Mouse (Mus musculus) gonadal fat pad, adult 2 months (tissue): Measurements from ENCODE around the gene Mknk2. TPM values are rescaled to one million over a fixed set of nuclear protein-coding genes. Genes with fewer than 3 reads are reported as not detected.

ENCODE experiments used
- polyA plus RNA-seq: library from polyadenylated mRNA; depleted of rRNA; stranded (reverse); fragments of >200 nt; gene quantifications from 2 replicates; pipeline ENCODE4 v1.2.3, GENCODE M21; 2012; rRNA removed

Mknk2 gene
- polyA plus RNA-seq, 1 experiment: 516 TPM

Other genes starting within 250 kb of the Mknk2 start
- gene Tcf3, start 244.5 kb downstream of the Mknk2 start, polyA plus RNA-seq: 56.8 and 63.8 TPM in 2 replicates
- not detected in 2 replicates for gene Onecut3, start 183.3 kb downstream of the Mknk2 start, polyA plus RNA-seq
- 9.0 and 9.6 TPM in 2 replicates for gene Atp8b3, start 139.0 kb downstream of the Mknk2 start, polyA plus RNA-seq
- 35.3 and 36.9 TPM in 2 replicates for gene Rexo1, start 116.6 kb downstream of the Mknk2 start, polyA plus RNA-seq
- 20.8 and 30.5 TPM in 2 replicates for gene Klf16, start 100.8 kb downstream of the Mknk2 start, polyA plus RNA-seq
- 192 and 205 TPM in 2 replicates for gene Abhd17a, start 87.8 kb downstream of the Mknk2 start, polyA plus RNA-seq
- gene Scamp4, start 75.2 kb downstream of the Mknk2 start, polyA plus RNA-seq: 82.6 and 91.5 TPM in 2 replicates
- gene Adat3, start 75.2 kb downstream of the Mknk2 start, polyA plus RNA-seq: 9.5 and 9.6 TPM in 2 replicates
- 1.5 and 2.1 TPM in 2 replicates for gene Gm49322, start 72.1 kb downstream of the Mknk2 start, polyA plus RNA-seq
- gene Csnk1g2, start 55.3 kb downstream of the Mknk2 start, polyA plus RNA-seq: 228 and 235 TPM in 2 replicates
- gene Btbd2, start 21.0 kb downstream of the Mknk2 start, polyA plus RNA-seq: 74.5 and 89.2 TPM in 2 replicates
- 34.8 and 45.6 TPM in 2 replicates for gene Mob3a, start 23.9 kb upstream of the Mknk2 start, polyA plus RNA-seq
- gene Izumo4, start 24.1 kb upstream of the Mknk2 start, polyA plus RNA-seq: 62.8 and 75.4 TPM in 2 replicates
- 149 and 151 TPM in 2 replicates for gene Ap3d1, start 64.2 kb upstream of the Mknk2 start, polyA plus RNA-seq
- gene Dot1l, start 77.1 kb upstream of the Mknk2 start, polyA plus RNA-seq: 18.7 and 38.6 TPM in 2 replicates
- gene Sf3a2, start 120.1 kb upstream of the Mknk2 start, polyA plus RNA-seq: 20.1 and 33.9 TPM in 2 replicates
- gene Plekhj1, start 120.5 kb upstream of the Mknk2 start, polyA plus RNA-seq: 44.2 and 56.6 TPM in 2 replicates
- gene Amh, start 127.1 kb upstream of the Mknk2 start, polyA plus RNA-seq: 0.38 and 0.39 TPM in 2 replicates
- 0.22 and 0.63 TPM in 2 replicates for gene Jsrp1, start 135.4 kb upstream of the Mknk2 start, polyA plus RNA-seq
- gene Oaz1, start 148.5 kb upstream of the Mknk2 start, polyA plus RNA-seq: 628 and 915 TPM in 2 replicates
- gene Lingo3, start 165.9 kb upstream of the Mknk2 start, polyA plus RNA-seq: 0.04 TPM in 1 of 2 replicates, not detected in the other
- 80.4 and 114 TPM in 2 replicates for gene Lsm7, start 177.1 kb upstream of the Mknk2 start, polyA plus RNA-seq
- gene Sppl2b, start 177.2 kb upstream of the Mknk2 start, polyA plus RNA-seq: 67.4 and 71.5 TPM in 2 replicates
- 0.12 and 0.13 TPM in 2 replicates for gene Tmprss9, start 193.7 kb upstream of the Mknk2 start, polyA plus RNA-seq
- gene Timm13, start 222.9 kb upstream of the Mknk2 start, polyA plus RNA-seq: 137 and 184 TPM in 2 replicates
- 12.9 and 14.1 TPM in 2 replicates for gene Lmnb2, start 240.1 kb upstream of the Mknk2 start, polyA plus RNA-seq